Mouse (Mus musculus): ENCODE measurements around the gene Tmc3. TPM values are rescaled to one million over a fixed set of nuclear protein-coding genes. Genes with fewer than 3 reads are reported as not detected.

The Tmc3 gene
- total and polyA plus RNA-seq, 3 experiments = 0.08 to 0.11 TPM; not detected in 1

DNA sequence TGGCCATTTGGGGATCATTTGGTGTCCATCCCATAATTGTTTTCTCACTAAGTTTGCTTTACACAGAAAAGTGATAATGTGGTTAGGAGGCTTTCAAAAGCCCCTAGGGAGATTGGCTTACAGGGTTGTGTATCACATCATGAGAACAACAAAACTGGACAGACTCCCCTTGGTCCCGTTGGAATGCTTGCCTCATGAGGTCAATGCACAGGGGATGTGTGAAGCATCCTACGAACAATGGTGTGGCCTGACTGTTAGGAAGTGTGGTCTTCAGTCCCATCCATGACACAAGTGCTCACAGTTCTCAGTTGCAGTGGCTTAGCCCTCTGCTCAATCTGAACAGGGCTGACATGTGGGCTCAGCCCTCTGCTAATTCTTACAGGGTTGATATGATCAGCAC lies 12.3 kb upstream of the Tmc3 start:
- intact Hi-C loops (cut with DNase I) = no loop called here
- 53% methylated on average over 2 of the region's 2 CpGs for WGBS
- TF ChIP-seq EP300 (IDR thresholded peaks at IDR 0.05; ENCODE audit: insufficient read depth, low read depth, low read length) (no peak), POLR2A (IDR thresholded peaks at IDR 0.05; ENCODE audit: insufficient read depth, low read depth, low read length) (no peak), CTCF (IDR thresholded peaks at IDR 0.05) (no peak)

DNA sequence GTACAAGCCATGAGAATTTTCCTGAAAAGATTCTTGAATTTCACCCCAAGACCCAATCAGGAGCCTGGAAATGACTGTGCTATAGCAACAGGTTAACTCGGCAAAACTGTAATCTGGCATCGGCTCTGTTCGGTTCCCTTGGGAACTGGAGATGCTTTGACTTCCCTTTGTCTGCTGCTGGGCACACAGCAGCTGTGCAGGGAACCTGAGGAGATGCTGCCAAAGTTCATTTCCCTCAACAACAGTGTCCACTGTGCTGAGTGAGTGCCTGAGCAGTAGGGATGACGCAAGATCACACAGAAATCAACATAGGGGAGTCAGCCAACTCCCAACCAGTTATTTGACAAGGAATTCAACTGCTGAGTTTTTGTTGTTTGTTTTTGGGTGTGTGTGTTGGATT lies 3.8 kb upstream of the Tmc3 start:
- H3K4me3 ChIP-seq = no peak overlapping the region
- H3K36me3 ChIP-seq (ENCODE audit: control insufficient read depth, insufficient read depth, low read length) = no peaks in the 10 kb centered on the region
- peaks cover 7% of the 10 kb centered on the region for H3K4me1 ChIP-seq (ENCODE audit: control insufficient read depth, insufficient read depth, low read length)
- no peak for TF ChIP-seq EP300 (IDR thresholded peaks at IDR 0.05; ENCODE audit: insufficient read depth, low read depth, low read length)
- no peak for TF ChIP-seq CTCF (IDR thresholded peaks at IDR 0.05)
- TF ChIP-seq POLR2A (IDR thresholded peaks at IDR 0.05; ENCODE audit: insufficient read depth, low read depth, low read length) = no peak
- H3K27ac ChIP-seq = no peak overlapping the region
- peak in 1 of 2 experiments; percentile 29 for DNase-seq
- H3K27me3 ChIP-seq (ENCODE audit: control insufficient read depth, insufficient read depth, low read length) = no peaks in the 10 kb centered on the region
- intact Hi-C loops (cut with DNase I) = no loop called here
- no peak overlapping the region for H3K9ac ChIP-seq (ENCODE audit: low read depth, low read length)
- no peaks in the 10 kb centered on the region for H3K79me2 ChIP-seq (replicated peaks; ENCODE audit: control insufficient read depth, insufficient read depth, low read length)
- WGBS = 30% methylated on average over 4 of the region's 4 CpGs

More for the DNA sequence above, 12.3 kb upstream of the Tmc3 start:
- no peak for DNase-seq
- Histone ChIP-seq H3K27me3 (ENCODE audit: control insufficient read depth, insufficient read depth, low read length) (no peaks in the 10 kb centered on the region), H3K36me3 (ENCODE audit: control insufficient read depth, insufficient read depth, low read length) (no peaks in the 10 kb centered on the region), H3K4me3 (no peak overlapping the region), H3K9ac (ENCODE audit: low read depth, low read length) (no peak overlapping the region), H3K4me1 (ENCODE audit: control insufficient read depth, insufficient read depth, low read length) (peaks cover 6% of the 10 kb centered on the region), H3K27ac (no peak overlapping the region), H3K79me2 (replicated peaks; ENCODE audit: control insufficient read depth, insufficient read depth, low read length) (no peaks in the 10 kb centered on the region)

DNA sequence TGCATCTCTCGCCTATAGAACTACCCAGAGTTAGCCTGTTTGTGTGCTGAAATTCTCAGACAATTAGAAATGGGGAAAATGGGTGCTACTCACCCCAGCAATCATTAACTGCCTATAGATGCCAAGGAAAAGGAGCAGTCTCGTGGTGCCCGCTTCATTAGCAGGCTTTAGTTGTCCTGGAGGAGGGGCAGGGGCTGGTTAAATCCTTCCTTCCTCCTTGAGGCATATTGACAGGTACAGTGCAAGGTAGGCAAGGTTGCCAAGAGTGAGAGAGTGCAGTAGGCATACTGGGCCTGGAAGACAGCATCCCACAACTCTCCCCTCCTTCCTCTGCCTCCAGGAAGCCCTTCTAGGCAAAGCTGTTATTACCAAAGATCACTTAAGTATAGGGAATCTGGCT lies 9.3 kb downstream of the Tmc3 start:
- Histone ChIP-seq H3K79me2 (replicated peaks; ENCODE audit: control insufficient read depth, insufficient read depth, low read length) (no peaks in the 10 kb centered on the region), H3K27ac (no peak overlapping the region), H3K36me3 (ENCODE audit: control insufficient read depth, insufficient read depth, low read length) (no peaks in the 10 kb centered on the region), H3K4me1 (ENCODE audit: control insufficient read depth, insufficient read depth, low read length) (no peaks in the 10 kb centered on the region), H3K9ac (ENCODE audit: low read depth, low read length) (no peak overlapping the region), H3K4me3 (no peak overlapping the region), H3K27me3 (ENCODE audit: control insufficient read depth, insufficient read depth, low read length) (no peaks in the 10 kb centered on the region)
- no peak for DNase-seq
- 85% methylated on average over 3 of the region's 3 CpGs for WGBS
- intact Hi-C loops (cut with DNase I) = no loop called here
- TF ChIP-seq EP300 (IDR thresholded peaks at IDR 0.05; ENCODE audit: insufficient read depth, low read depth, low read length) (no peak), CTCF (IDR thresholded peaks at IDR 0.05) (no peak), POLR2A (IDR thresholded peaks at IDR 0.05; ENCODE audit: insufficient read depth, low read depth, low read length) (no peak)

DNA sequence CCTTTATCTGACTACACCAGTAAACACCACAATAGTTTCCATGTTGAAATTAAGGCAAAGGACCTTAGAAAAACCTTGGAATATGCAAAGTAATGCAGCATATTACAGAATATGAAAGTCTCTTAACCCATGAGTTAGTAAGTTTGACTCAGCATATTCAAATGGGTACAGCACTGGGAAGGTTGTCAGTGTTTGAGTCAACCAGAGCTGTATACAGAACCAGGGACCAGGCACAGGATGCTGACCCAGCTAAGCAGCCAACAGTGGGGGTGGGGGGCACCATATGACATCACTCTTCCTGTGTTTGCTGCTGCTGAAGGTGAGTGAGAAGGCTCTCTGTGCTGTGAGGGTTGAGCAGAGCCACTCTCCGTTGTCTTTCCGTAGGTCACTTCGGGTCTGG lies 12.3 kb downstream of the Tmc3 start:
- intact Hi-C loops (cut with DNase I) = no loop called here
- WGBS = 71% methylated on average over 3 of the region's 3 CpGs
- Histone ChIP-seq H3K4me3 (no peak overlapping the region), H3K27me3 (ENCODE audit: control insufficient read depth, insufficient read depth, low read length) (no peaks in the 10 kb centered on the region), H3K27ac (no peak overlapping the region), H3K79me2 (replicated peaks; ENCODE audit: control insufficient read depth, insufficient read depth, low read length) (no peaks in the 10 kb centered on the region), H3K9ac (ENCODE audit: low read depth, low read length) (no peak overlapping the region), H3K36me3 (ENCODE audit: control insufficient read depth, insufficient read depth, low read length) (no peaks in the 10 kb centered on the region), H3K4me1 (ENCODE audit: control insufficient read depth, insufficient read depth, low read length) (no peaks in the 10 kb centered on the region)
- DNase-seq = no peak
- no peak for TF ChIP-seq EP300 (IDR thresholded peaks at IDR 0.05; ENCODE audit: insufficient read depth, low read depth, low read length)
- no peak for TF ChIP-seq POLR2A (IDR thresholded peaks at IDR 0.05; ENCODE audit: insufficient read depth, low read depth, low read length)
- TF ChIP-seq CTCF (IDR thresholded peaks at IDR 0.05) = no peak

DNA sequence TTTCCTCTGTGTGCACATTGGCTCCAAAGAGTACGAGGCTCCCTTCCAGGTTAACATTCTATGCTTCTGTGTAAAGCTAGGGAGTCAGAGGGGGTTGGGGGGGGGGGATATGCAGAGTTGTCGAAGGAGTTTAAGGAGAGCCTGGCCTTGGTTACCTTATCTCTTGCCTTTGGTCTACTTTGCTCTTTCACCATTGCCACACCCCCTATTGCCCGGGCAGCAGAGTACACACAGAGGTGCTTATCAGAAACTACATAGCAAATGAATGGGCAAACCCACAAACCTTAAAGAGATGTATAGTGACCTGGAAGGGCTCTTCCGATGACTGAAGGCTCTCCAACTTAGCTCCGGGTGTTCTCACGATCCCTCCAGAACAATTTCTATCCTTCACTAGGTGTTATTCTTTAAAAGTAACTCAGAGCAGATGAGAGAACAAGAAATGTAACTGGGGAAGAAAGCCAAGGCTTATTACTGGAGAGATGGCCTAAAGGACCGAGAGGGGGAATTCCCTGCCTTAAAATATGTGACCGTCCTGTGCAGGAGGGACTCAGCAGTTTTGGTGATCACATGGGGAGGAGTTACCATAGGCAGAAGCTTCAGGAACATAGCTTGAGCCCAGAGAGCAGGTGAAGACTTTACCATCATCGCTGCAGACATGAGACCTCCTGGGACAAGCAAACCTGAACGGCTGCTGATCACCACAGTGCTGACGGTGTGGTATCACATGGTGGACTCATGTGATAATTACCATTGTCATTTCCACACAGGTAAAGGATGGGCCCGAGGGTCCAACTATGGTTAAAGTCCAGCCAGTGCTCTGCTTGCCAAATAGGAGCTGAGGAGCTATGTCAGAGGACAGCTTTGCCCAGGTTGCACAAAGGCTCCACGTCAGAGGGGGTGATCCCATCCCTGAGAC lies 14.5 kb downstream of the Tmc3 start:
- TF ChIP-seq EP300 (IDR thresholded peaks at IDR 0.05; ENCODE audit: insufficient read depth, low read depth, low read length) = no peak
- no peak for TF ChIP-seq POLR2A (IDR thresholded peaks at IDR 0.05; ENCODE audit: insufficient read depth, low read depth, low read length)
- no peak for TF ChIP-seq CTCF (IDR thresholded peaks at IDR 0.05)
- Histone ChIP-seq H3K27me3 (ENCODE audit: control insufficient read depth, insufficient read depth, low read length) (no peaks in the 10 kb centered on the region), H3K79me2 (replicated peaks; ENCODE audit: control insufficient read depth, insufficient read depth, low read length) (no peaks in the 10 kb centered on the region), H3K36me3 (ENCODE audit: control insufficient read depth, insufficient read depth, low read length) (no peaks in the 10 kb centered on the region), H3K9ac (ENCODE audit: low read depth, low read length) (no peak overlapping the region), H3K27ac (no peak overlapping the region), H3K4me3 (no peak overlapping the region), H3K4me1 (ENCODE audit: control insufficient read depth, insufficient read depth, low read length) (no peaks in the 10 kb centered on the region)
- no peak for DNase-seq
- intact Hi-C loops (cut with DNase I) = no loop called here
- 68% methylated on average over 13 of the region's 13 CpGs for WGBS

DNA sequence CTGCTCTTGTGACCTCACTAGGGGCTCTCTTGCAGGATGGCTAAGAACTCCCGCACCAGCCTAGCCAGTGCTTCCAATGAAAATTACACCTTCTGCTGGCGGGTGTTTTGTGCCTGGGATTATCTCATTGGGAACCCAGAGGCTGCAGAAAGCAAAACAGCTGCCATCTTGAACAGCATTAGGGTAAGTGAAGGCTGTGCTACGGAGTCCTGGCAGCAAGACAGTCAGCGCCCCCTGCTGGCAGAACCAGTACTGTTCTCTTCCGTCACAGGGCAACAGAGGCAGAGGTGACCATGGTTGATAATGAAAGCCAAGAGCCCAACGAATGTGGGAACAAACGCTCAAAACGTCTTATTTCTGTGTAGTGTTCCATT lies 15.2 kb downstream of the Tmc3 start:
- TF ChIP-seq EP300 (IDR thresholded peaks at IDR 0.05; ENCODE audit: insufficient read depth, low read depth, low read length) = no peak
- TF ChIP-seq CTCF (IDR thresholded peaks at IDR 0.05) = peak; percentile 78

More for the DNA sequence above, 15.2 kb downstream of the Tmc3 start:
- no peak overlapping the region for H3K4me3 ChIP-seq
- no peak overlapping the region for H3K9ac ChIP-seq (ENCODE audit: low read depth, low read length)
- no peaks in the 10 kb centered on the region for H3K79me2 ChIP-seq (replicated peaks; ENCODE audit: control insufficient read depth, insufficient read depth, low read length)
- H3K36me3 ChIP-seq (ENCODE audit: control insufficient read depth, insufficient read depth, low read length) = no peaks in the 10 kb centered on the region
- no peaks in the 10 kb centered on the region for H3K4me1 ChIP-seq (ENCODE audit: control insufficient read depth, insufficient read depth, low read length)
- WGBS = 56% methylated on average over 8 of the region's 8 CpGs
- intact Hi-C loops (cut with DNase I) = loop anchor here (1.0 kb wide), 1 partner anchor 32 kb away; no protein-coding TSS in a partner anchor
- peak; percentile 49 to 72 for DNase-seq
- no peaks in the 10 kb centered on the region for H3K27me3 ChIP-seq (ENCODE audit: control insufficient read depth, insufficient read depth, low read length)
- no peak overlapping the region for H3K27ac ChIP-seq
